Mouse (Mus musculus) heart, adult 2 months (tissue): ENCODE data around the gene Pde4d. TPM values are rescaled to one million over a fixed set of nuclear protein-coding genes. Genes with fewer than 3 reads are reported as not detected.

Experiments
- DNase-seq, 2 experiments: peaks; one replicate each; pipeline ENCODE4 v3.0.0; 2021
- H3K27ac ChIP-seq: fragments of 200-600 bp; 2 replicates; pipeline ENCODE4 v1.8.1; 2022
- H3K27me3 ChIP-seq: fragments of 200-500 bp; 2 replicates; pipeline ENCODE4 v1.6.1; 2012; ENCODE audit warnings: mild to moderate bottlenecking, low read length, inconsistent platforms, mixed read lengths; ENCODE audit not compliant: control insufficient read depth, insufficient read depth
- H3K36me3 ChIP-seq: fragments of 200-500 bp; 2 replicates; pipeline ENCODE4 v1.6.1; 2012; ENCODE audit warnings: low read length, inconsistent platforms; ENCODE audit not compliant: control insufficient read depth, insufficient read depth
- H3K4me1 ChIP-seq: fragments of 200-500 bp; 2 replicates; pipeline ENCODE4 v1.6.1; 2011; ENCODE audit warnings: low read length; ENCODE audit not compliant: control insufficient read depth, insufficient read depth
- H3K4me3 ChIP-seq: fragments of 200-600 bp; 2 replicates; pipeline ENCODE4 v1.8.1; 2022
- H3K79me2 ChIP-seq: fragments of 200-500 bp; replicated peaks from 2 replicates; pipeline ENCODE4 v1.6.1; 2012; ENCODE audit warnings: mild to moderate bottlenecking, inconsistent platforms, low read length, moderate library complexity, mixed read lengths; ENCODE audit not compliant: control insufficient read depth, insufficient read depth
- H3K9ac ChIP-seq: fragments of 200-500 bp; 2 replicates; pipeline ENCODE4 v1.6.1; 2012; ENCODE audit warnings: low read depth, mild to moderate bottlenecking, control low read depth, inconsistent platforms, low read length, mixed read lengths
- CTCF ChIP-seq: fragments of 200-600 bp; IDR thresholded peaks from 2 replicates; pipeline ENCODE4 v1.8.1; 2022; ENCODE audit warnings: antibody characterized with exemption, mild to moderate bottlenecking, moderate library complexity
- EP300 ChIP-seq: fragments of 200-500 bp; IDR thresholded peaks from 2 replicates; pipeline ENCODE4 v1.6.1; 2011; ENCODE audit warnings: low read depth, low read length, control low read depth; ENCODE audit not compliant: insufficient read depth
- POLR2A ChIP-seq: fragments of 200-500 bp; IDR thresholded peaks from 2 replicates; pipeline ENCODE4 v1.6.1; 2011; ENCODE audit warnings: mild to moderate bottlenecking, low read depth, low read length, control low read depth; ENCODE audit not compliant: insufficient read depth
- WGBS: fragments of 180-500 bp; shearing (Covaris S2); methylation state at CpG from one replicate; pipeline ENCODE4 v1.1.7; 2018; 5-methylcytosine and 5-hydroxymethylcytosine counted together
- intact Hi-C: fragments of 180-260 bp; cut with DNase I; formaldehyde crosslinking; loops from one replicate; pipeline ENCODE4 v1.15.1; 2025
- polyA plus RNA-seq: library from polyadenylated mRNA; depleted of rRNA; stranded (reverse); fragments of >200 nt; gene quantifications from 2 replicates; pipeline ENCODE4 v1.2.3, GENCODE M21; 2012
- total RNA-seq, 2 experiments: library from RNA; stranded (reverse); gene quantifications; 2 replicates each; pipeline ENCODE4 v1.2.3; 2021

The Pde4d gene
- total and polyA plus RNA-seq, 3 experiments = 11.5 to 40.1 (median 38.1) TPM

GRCm38 (mm10) chr13:109604017-109604416 is 1154.3 kb downstream of the Pde4d start:
- WGBS = 76% methylated on average over 2 of the region's 2 CpGs
- no peak overlapping the region for H3K4me3 ChIP-seq
- intact Hi-C loops = no loop called here

GRCm38 (mm10) chr13:109605140-109605539 is 1155.4 kb downstream of the Pde4d start:
- Histone ChIP-seq H3K36me3 (no peaks in the 10 kb centered on the region), H3K9ac (no peak overlapping the region), H3K27me3 (no peaks in the 10 kb centered on the region), H3K27ac (no peak overlapping the region), H3K4me1 (no peaks in the 10 kb centered on the region), H3K79me2 (no peaks in the 10 kb centered on the region), H3K4me3 (no peak overlapping the region)
- WGBS = 74% methylated on average over 1 of the region's 1 CpGs
- no peak for DNase-seq
- TF ChIP-seq CTCF (peak; percentile 43), EP300 (no peak), POLR2A (no peak)
- intact Hi-C loops = no loop called here

More at GRCm38 (mm10) chr13:109604017-109604416, 1154.3 kb downstream of the Pde4d start:
- TF ChIP-seq CTCF (no peak), EP300 (no peak), POLR2A (no peak)
- H3K27ac ChIP-seq = no peak overlapping the region
- H3K9ac ChIP-seq = no peak overlapping the region
- no peak for DNase-seq
- H3K4me1 ChIP-seq = no peaks in the 10 kb centered on the region
- H3K79me2 ChIP-seq = no peaks in the 10 kb centered on the region
- no peaks in the 10 kb centered on the region for H3K36me3 ChIP-seq
- no peaks in the 10 kb centered on the region for H3K27me3 ChIP-seq

- 55% methylated on average over 9 of the region's 9 CpGs for WGBS
- DNase-seq = no peak
- no peak for TF ChIP-seq POLR2A
- TF ChIP-seq EP300 = no peak
- TF ChIP-seq CTCF = no peak
- no peaks in the 10 kb centered on the region for H3K27me3 ChIP-seq
- no peaks in the 10 kb centered on the region for H3K4me1 ChIP-seq
- H3K79me2 ChIP-seq = no peaks in the 10 kb centered on the region
- no peak overlapping the region for H3K27ac ChIP-seq
- no peaks in the 10 kb centered on the region for H3K36me3 ChIP-seq
- H3K9ac ChIP-seq = no peak overlapping the region
- intact Hi-C loops = loop anchor here (2.0 kb wide), 2 partner anchors 50 to 380 kb away; no protein-coding TSS in a partner anchor
- no peak overlapping the region for H3K4me3 ChIP-seq
Observed at GRCm38 (mm10) chr13:109609106-109609804, 1159.5 kb downstream of the Pde4d start.

GRCm38 (mm10) chr13:109609805-109610187 is 1160.0 kb downstream of the Pde4d start:
- no peaks in the 10 kb centered on the region for H3K79me2 ChIP-seq
- DNase-seq = peak in 1 of 2 experiments; percentile 40
- WGBS = 3% methylated on average over 3 of the region's 3 CpGs

GRCm38 (mm10) chr13:109610772-109611171 is 1161.0 kb downstream of the Pde4d start:
- H3K79me2 ChIP-seq = no peaks in the 10 kb centered on the region
- no peaks in the 10 kb centered on the region for H3K27me3 ChIP-seq
- TF ChIP-seq POLR2A (no peak), EP300 (no peak), CTCF (no peak)
- H3K4me3 ChIP-seq = no peak overlapping the region
- no peak overlapping the region for H3K9ac ChIP-seq
- no peak overlapping the region for H3K27ac ChIP-seq
- no peaks in the 10 kb centered on the region for H3K4me1 ChIP-seq
- DNase-seq = no peak
- 97% methylated on average over 2 of the region's 2 CpGs for WGBS
- intact Hi-C loops = no loop called here
- no peaks in the 10 kb centered on the region for H3K36me3 ChIP-seq

More at GRCm38 (mm10) chr13:109609805-109610187, 1160.0 kb downstream of the Pde4d start:
- H3K9ac ChIP-seq = no peak overlapping the region
- no peak overlapping the region for H3K27ac ChIP-seq
- intact Hi-C loops = loop anchor here (2.0 kb wide), 2 partner anchors 51 to 381 kb away; no protein-coding TSS in a partner anchor
- H3K4me3 ChIP-seq = no peak overlapping the region
- no peaks in the 10 kb centered on the region for H3K36me3 ChIP-seq
- TF ChIP-seq EP300 (0 out of 2 replicates have a peak, but pooled peaks have one; percentile 36), CTCF (peak; percentile 88), POLR2A (no peak)
- no peaks in the 10 kb centered on the region for H3K27me3 ChIP-seq
- H3K4me1 ChIP-seq = no peaks in the 10 kb centered on the region

GRCm38 (mm10) chr13:109615213-109615784 is 1165.6 kb downstream of the Pde4d start:
- H3K79me2 ChIP-seq = no peaks in the 10 kb centered on the region
- H3K4me3 ChIP-seq = no peak overlapping the region
- no peak for DNase-seq
- H3K4me1 ChIP-seq = no peaks in the 10 kb centered on the region
- H3K27me3 ChIP-seq = no peaks in the 10 kb centered on the region
- H3K36me3 ChIP-seq = no peaks in the 10 kb centered on the region
- no peak overlapping the region for H3K27ac ChIP-seq
- no peak overlapping the region for H3K9ac ChIP-seq
- intact Hi-C loops = loop anchor here (5.0 kb wide), 3 partner anchors 72 to 292 kb away; no protein-coding TSS in a partner anchor
- TF ChIP-seq CTCF (no peak), EP300 (no peak), POLR2A (no peak)
- WGBS = 60% methylated on average over 8 of the region's 8 CpGs
